Mouse (Mus musculus): ENCODE measurements around the gene Ptf1a. TPM values are rescaled to one million over a fixed set of nuclear protein-coding genes. Genes with fewer than 3 reads are reported as not detected.

Ptf1a gene
- 0.50 TPM in 1 of 2 replicates, not detected in the other for polyA plus RNA-seq (2015; fragmentation: Nextera tagmentation; extraction: Ambion mirVana)

DNA sequence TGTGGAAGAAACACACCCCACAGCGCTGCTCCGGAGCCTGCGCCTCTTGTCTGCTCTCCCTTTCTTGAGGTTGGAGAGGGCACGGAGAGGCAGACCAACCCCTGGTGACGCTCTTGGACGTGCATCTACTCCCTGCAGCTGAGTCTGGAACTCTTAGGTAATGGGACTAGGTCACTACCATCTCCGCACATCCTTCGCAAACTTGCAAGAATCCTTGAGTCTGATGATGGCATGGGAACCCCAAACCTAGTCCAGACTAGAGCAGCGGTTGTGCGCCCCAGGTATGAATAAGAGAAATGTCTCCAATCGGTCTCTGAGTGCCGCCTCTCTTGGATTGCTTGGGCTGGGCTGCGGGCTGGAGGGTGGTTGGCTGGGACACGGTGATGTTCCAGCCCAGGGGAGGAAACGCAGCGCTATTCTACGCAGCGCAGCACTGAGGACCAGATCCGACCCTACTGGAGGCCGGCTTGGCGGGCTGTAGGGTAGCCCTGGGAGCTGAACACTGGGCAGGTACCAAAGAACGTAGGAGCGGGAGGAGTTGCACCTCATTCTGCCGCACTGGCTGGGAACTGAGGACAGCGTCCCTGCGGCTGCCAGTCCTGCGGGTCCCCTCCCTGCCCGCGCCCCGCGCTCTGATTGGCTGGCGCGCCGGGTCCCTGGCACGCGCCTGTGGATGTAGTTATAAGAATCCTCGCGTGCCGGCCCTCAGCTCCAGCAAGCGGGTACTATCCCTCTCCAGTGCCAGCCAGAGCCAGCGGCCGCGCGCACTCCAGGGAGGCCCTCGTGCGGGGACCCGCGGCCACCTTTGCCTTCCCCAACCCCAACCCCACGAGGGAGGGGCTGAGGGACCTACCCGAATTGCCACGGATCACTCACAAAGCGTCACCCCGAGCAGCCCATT lies at the start of gene Ptf1a:
Gene Ptf1a, plus strand, starts transcription at position 733 of the 901 bp plus-strand sequence.
- Histone ChIP-seq H3K9me3 (replicated peaks) (no peaks in the 10 kb centered on the region), H3K27ac (replicated peaks) (no peak within 1 kb of the TSS), H3K36me3 (replicated peaks) (no peaks in the 10 kb centered on the region), H3K9ac (no peak within 1 kb of the TSS), H3K4me3 (replicated peaks) (no peak within 1 kb of the TSS), H3K27me3 (peaks cover 89% of the 10 kb centered on the region), H3K4me2 (no peak within 1 kb of the TSS), H3K4me1 (replicated peaks) (no peaks in the 10 kb centered on the region)
- no peak for ATAC-seq (ENCODE audit: insufficient read depth)
- WGBS (ENCODE audit: insufficient replicate concordance), result 1% methylated on average over 53 of the region's 53 CpGs

DNA sequence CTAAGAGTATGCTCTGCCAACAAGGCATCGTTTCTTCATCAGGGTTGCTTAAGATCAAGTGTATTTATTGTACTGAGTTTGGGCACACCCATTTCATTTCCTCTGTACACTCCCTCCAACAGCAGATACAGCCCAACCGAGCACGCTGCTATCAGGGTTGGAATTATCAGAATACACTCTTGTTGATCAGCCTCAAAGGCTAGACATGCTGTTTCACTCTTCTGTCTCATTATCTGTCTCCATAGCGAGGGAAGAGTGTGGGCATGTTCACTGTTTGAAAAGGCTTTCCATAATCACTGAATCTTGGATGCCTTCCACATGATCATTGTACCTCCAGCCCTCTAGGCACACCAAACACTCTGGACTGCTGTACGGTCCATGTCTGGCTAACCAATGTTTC lies 40.1 kb upstream of the Ptf1a start:
- no peak overlapping the region for H3K4me2 ChIP-seq

GRCm38 (mm10) chr2:19406531-19406930 lies 38.9 kb upstream of the Ptf1a start:
- Histone ChIP-seq H3K4me1 (replicated peaks) (no peaks in the 10 kb centered on the region), H3K36me3 (replicated peaks) (no peaks in the 10 kb centered on the region), H3K9ac (no peak overlapping the region), H3K4me2 (no peak overlapping the region), H3K27ac (replicated peaks) (no peak overlapping the region), H3K4me3 (replicated peaks) (no peak overlapping the region), H3K9me3 (replicated peaks) (no peaks in the 10 kb centered on the region), H3K27me3 (no peaks in the 10 kb centered on the region)
- 59% methylated on average over 3 of the region's 3 CpGs for WGBS (ENCODE audit: insufficient replicate concordance)
- ATAC-seq (ENCODE audit: insufficient read depth), result no peak

More for the DNA sequence above, 40.1 kb upstream of the Ptf1a start:
- Histone ChIP-seq H3K4me3 (replicated peaks) (no peak overlapping the region), H3K27ac (replicated peaks) (no peak overlapping the region), H3K27me3 (no peaks in the 10 kb centered on the region), H3K4me1 (replicated peaks) (no peaks in the 10 kb centered on the region), H3K36me3 (replicated peaks) (no peaks in the 10 kb centered on the region), H3K9ac (no peak overlapping the region), H3K9me3 (replicated peaks) (no peaks in the 10 kb centered on the region)
- no peak for ATAC-seq (ENCODE audit: insufficient read depth)
- 26% methylated on average over 5 of the region's 5 CpGs for WGBS (ENCODE audit: insufficient replicate concordance)

GRCm38 (mm10) chr2:19414222-19414965 lies 31.1 kb upstream of the Ptf1a start:
- peaks cover 5% of the 10 kb centered on the region for H3K4me1 ChIP-seq (replicated peaks)
- no peak for ATAC-seq (ENCODE audit: insufficient read depth)
- H3K27me3 ChIP-seq, result peaks cover 3% of the 10 kb centered on the region; the same call in 1 of the 2 replicates
- H3K4me2 ChIP-seq, result peak overlapping the region; percentile 54
- H3K27ac ChIP-seq (replicated peaks), result no peak overlapping the region
- no peak overlapping the region; the same call in 1 of the 2 replicates for H3K4me3 ChIP-seq (replicated peaks)
- H3K9ac ChIP-seq, result no peak overlapping the region
- no peaks in the 10 kb centered on the region for H3K9me3 ChIP-seq (replicated peaks)
- H3K36me3 ChIP-seq (replicated peaks), result no peaks in the 10 kb centered on the region
- 17% methylated on average over 19 of the region's 19 CpGs for WGBS (ENCODE audit: insufficient replicate concordance)

- Histone ChIP-seq H3K4me1 (replicated peaks) (peaks cover 5% of the 10 kb centered on the region), H3K27ac (replicated peaks) (no peak overlapping the region), H3K4me3 (replicated peaks) (no peak overlapping the region; the same call in 1 of the 2 replicates), H3K27me3 (peaks cover 6% of the 10 kb centered on the region; the same call in 1 of the 2 replicates), H3K9ac (no peak overlapping the region), H3K36me3 (replicated peaks) (no peaks in the 10 kb centered on the region), H3K9me3 (replicated peaks) (no peaks in the 10 kb centered on the region), H3K4me2 (peak overlapping the region; percentile 54)
- ATAC-seq (ENCODE audit: insufficient read depth), result no peak
- 1% methylated on average over 6 of the region's 6 CpGs for WGBS (ENCODE audit: insufficient replicate concordance)
These were observed 30.4 kb upstream of the Ptf1a start for GRCm38 (mm10) chr2:19415063-19415521.

GRCm38 (mm10) chr2:19416066-19416465 lies 29.4 kb upstream of the Ptf1a start:
- no peaks in the 10 kb centered on the region for H3K9me3 ChIP-seq (replicated peaks)
- H3K36me3 ChIP-seq (replicated peaks), result no peaks in the 10 kb centered on the region
- H3K4me1 ChIP-seq (replicated peaks), result peaks cover 5% of the 10 kb centered on the region
- H3K27me3 ChIP-seq, result peaks cover 7% of the 10 kb centered on the region; the same call in 1 of the 2 replicates
- WGBS (ENCODE audit: insufficient replicate concordance), result 47% methylated on average over 6 of the region's 6 CpGs
- no peak overlapping the region for H3K9ac ChIP-seq
- H3K27ac ChIP-seq (replicated peaks), result no peak overlapping the region
- ATAC-seq (ENCODE audit: insufficient read depth), result no peak
- no peak overlapping the region for H3K4me3 ChIP-seq (replicated peaks)
- no peak overlapping the region for H3K4me2 ChIP-seq

DNA sequence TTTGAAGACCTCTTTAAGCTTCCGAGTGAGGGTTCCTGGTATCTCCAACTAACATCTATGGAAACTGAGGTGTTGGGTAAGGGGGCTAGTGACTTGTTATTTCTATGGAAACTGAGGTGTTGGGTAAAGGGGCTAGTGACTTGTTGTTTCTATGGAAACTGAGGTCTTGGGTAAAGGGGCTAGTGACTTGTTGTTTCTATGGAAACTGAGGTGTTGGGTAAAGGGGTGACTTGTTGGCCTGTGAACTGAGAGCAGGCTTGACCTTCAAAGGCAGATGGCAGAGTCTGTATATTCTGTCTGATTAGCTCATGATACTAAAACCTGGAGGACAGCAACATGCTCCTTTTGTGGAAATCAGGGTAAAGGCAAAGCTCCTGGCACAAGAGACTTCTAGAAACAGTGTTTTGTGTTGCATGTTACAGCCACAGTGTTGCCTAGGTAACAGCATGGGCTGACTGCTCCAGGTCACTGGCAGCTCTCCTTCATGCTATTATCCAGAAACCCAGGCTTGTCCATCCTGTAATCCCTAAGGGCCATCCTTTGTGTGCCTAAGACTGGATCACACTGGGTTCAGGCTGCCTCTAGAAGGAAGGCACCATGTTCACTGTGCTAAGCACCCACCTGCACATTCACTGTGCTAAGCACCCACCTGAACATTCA lies 25.6 kb upstream of the Ptf1a start:
- WGBS (ENCODE audit: insufficient replicate concordance), result 43% methylated on average over 1 of the region's 1 CpGs
- peaks cover 7% of the 10 kb centered on the region for H3K27me3 ChIP-seq
- no peak overlapping the region for H3K27ac ChIP-seq (replicated peaks)
- no peak for ATAC-seq (ENCODE audit: insufficient read depth)
- H3K36me3 ChIP-seq (replicated peaks), result no peaks in the 10 kb centered on the region
- H3K4me1 ChIP-seq (replicated peaks), result peaks cover 2% of the 10 kb centered on the region
- H3K9ac ChIP-seq, result no peak overlapping the region
- no peak overlapping the region for H3K4me2 ChIP-seq
- H3K4me3 ChIP-seq (replicated peaks), result no peak overlapping the region
- H3K9me3 ChIP-seq (replicated peaks), result no peaks in the 10 kb centered on the region

DNA sequence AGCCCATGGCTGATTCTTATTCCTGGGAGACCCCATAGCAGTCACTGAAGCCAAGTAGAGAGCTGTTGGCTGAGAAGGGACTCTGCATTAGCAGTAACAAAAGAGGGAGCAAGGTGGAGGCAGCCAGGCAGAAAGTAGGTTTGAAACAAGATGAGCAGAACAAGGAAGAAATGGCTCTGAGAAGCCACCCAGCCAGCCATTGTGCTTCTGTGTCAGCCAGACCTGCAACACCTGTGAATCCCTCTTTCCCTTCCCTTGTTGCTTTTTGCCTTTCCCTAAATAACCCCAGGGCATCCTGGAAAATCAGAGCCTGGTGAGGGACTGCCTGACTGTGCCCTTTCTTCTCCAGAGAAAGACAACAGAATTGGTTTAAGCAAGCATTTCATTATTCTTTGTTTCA lies 23.2 kb upstream of the Ptf1a start:
- no peak for ATAC-seq (ENCODE audit: insufficient read depth)
- H3K36me3 ChIP-seq (replicated peaks), result no peaks in the 10 kb centered on the region
- no peak overlapping the region for H3K27ac ChIP-seq (replicated peaks)

GRCm38 (mm10) chr2:19423086-19423485 lies 22.4 kb upstream of the Ptf1a start:
- H3K9me3 ChIP-seq (replicated peaks), result no peaks in the 10 kb centered on the region
- no peak overlapping the region for H3K4me2 ChIP-seq
- H3K27me3 ChIP-seq, result peaks cover 8% of the 10 kb centered on the region
- no peaks in the 10 kb centered on the region for H3K4me1 ChIP-seq (replicated peaks)
- 65% methylated on average over 6 of the region's 6 CpGs for WGBS (ENCODE audit: insufficient replicate concordance)
- no peaks in the 10 kb centered on the region for H3K36me3 ChIP-seq (replicated peaks)
- ATAC-seq (ENCODE audit: insufficient read depth), result no peak
- H3K9ac ChIP-seq, result no peak overlapping the region
- H3K27ac ChIP-seq (replicated peaks), result no peak overlapping the region
- H3K4me3 ChIP-seq (replicated peaks), result no peak overlapping the region

More for the DNA sequence above, 23.2 kb upstream of the Ptf1a start:
- no peaks in the 10 kb centered on the region for H3K4me1 ChIP-seq (replicated peaks)
- no peaks in the 10 kb centered on the region for H3K9me3 ChIP-seq (replicated peaks)
- H3K4me2 ChIP-seq, result no peak overlapping the region
- H3K4me3 ChIP-seq (replicated peaks), result no peak overlapping the region
- H3K27me3 ChIP-seq, result peaks cover 4% of the 10 kb centered on the region
- no peak overlapping the region for H3K9ac ChIP-seq

DNA sequence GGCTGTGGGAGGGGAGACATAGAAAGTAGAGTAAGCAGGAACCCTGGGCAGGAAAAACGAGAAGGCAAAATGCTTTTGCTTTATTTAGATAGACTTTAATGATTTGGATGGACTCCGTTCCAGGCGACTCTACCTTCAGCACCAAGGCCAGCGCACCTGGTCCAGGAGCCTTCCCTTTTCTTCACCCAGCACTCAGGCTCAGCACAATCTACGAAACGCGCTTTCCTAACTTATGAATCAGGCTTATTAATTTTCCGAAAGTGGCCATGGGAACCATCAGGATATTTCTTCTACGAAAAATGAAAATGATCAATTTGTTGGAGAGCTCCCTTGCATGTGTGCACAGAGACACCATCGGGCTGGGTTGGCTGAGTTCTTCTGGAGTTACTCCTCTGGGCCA lies 16.4 kb upstream of the Ptf1a start:
- 3% methylated on average over 10 of the region's 10 CpGs for WGBS (ENCODE audit: insufficient replicate concordance)
- H3K9ac ChIP-seq, result no peak overlapping the region
- H3K4me3 ChIP-seq (replicated peaks), result no peak overlapping the region
- no peaks in the 10 kb centered on the region for H3K36me3 ChIP-seq (replicated peaks)
- H3K4me2 ChIP-seq, result no peak overlapping the region
- no peak overlapping the region for H3K27ac ChIP-seq (replicated peaks)
- peaks cover 59% of the 10 kb centered on the region for H3K27me3 ChIP-seq
- H3K4me1 ChIP-seq (replicated peaks), result no peaks in the 10 kb centered on the region
- no peaks in the 10 kb centered on the region for H3K9me3 ChIP-seq (replicated peaks)
- no peak for ATAC-seq (ENCODE audit: insufficient read depth)

Measured in liver, embryonic 15.5 days (tissue).